Mouse (Mus musculus) intestine, embryonic 14.5 days (tissue): Measurements from ENCODE around the gene Rapgef5. TPM values are rescaled to one million over a fixed set of nuclear protein-coding genes. Genes with fewer than 3 reads are reported as not detected.
A peak's percentile ranks its signal among the peaks of the same experiment; 100 is the strongest.

Experiments
- ATAC-seq: fragments of 200-750 bp; cut with Nextera tagmentation; replicated peaks from 2 replicates; pipeline ENCODE4 v1.8.0; 2017; ENCODE audit warnings: low read depth, moderate number of reproducible peaks, moderate TSS enrichment, moderate library complexity; ENCODE audit not compliant: low FRiP score, low TSS enrichment
- DNase-seq: peaks from one replicate; pipeline ENCODE4 v3.0.0-alpha.2; 2018; ENCODE audit warnings: low spot score
- H3K27ac ChIP-seq: fragments of 300-500 bp; sonication (generic); 2 replicates; pipeline ENCODE4 v1.5.1; 2014; ENCODE audit warnings: low read depth, mild to moderate bottlenecking, control low read depth
- H3K27me3 ChIP-seq: fragments of 300-500 bp; sonication (generic); replicated peaks from 2 replicates; pipeline ENCODE4 v1.6.1; 2014; ENCODE audit warnings: low read length, control low read depth; ENCODE audit not compliant: control insufficient read depth, insufficient read depth
- H3K36me3 ChIP-seq: fragments of 300-500 bp; sonication (generic); 2 replicates; pipeline ENCODE4 v1.6.1; 2014; ENCODE audit warnings: low read length, control low read depth; ENCODE audit not compliant: control insufficient read depth, insufficient read depth
- H3K4me1 ChIP-seq: fragments of 300-500 bp; sonication (generic); replicated peaks from 2 replicates; pipeline ENCODE4 v1.6.1; 2014; ENCODE audit warnings: low read length, control low read depth, mixed read lengths; ENCODE audit not compliant: control insufficient read depth, insufficient read depth
- H3K4me2 ChIP-seq: fragments of 300-500 bp; sonication (generic); 2 replicates; pipeline ENCODE4 v1.6.1; 2014; ENCODE audit warnings: low read length
- H3K4me3 ChIP-seq: fragments of 300-500 bp; sonication (generic); 2 replicates; pipeline ENCODE4 v1.5.1; 2014; ENCODE audit warnings: low read depth, low read length, control low read depth, mixed read lengths
- H3K9ac ChIP-seq: fragments of 300-500 bp; sonication (generic); 2 replicates; pipeline ENCODE4 v1.6.1; 2014; ENCODE audit warnings: mild to moderate bottlenecking, low read length
- H3K9me3 ChIP-seq: fragments of 300-500 bp; sonication (generic); 2 replicates; pipeline ENCODE4 v1.6.1; 2016; ENCODE audit warnings: low read length, control low read depth; ENCODE audit not compliant: control insufficient read depth
- WGBS: fragments of 180-500 bp; shearing (Covaris S2); extraction: QIAGEN DNeasy Blood & Tissue Kit; methylation state at CpG from one replicate; pipeline ENCODE4 v1.1.7; 2014; 5-methylcytosine and 5-hydroxymethylcytosine counted together
- polyA plus RNA-seq: library from polyadenylated mRNA; unstranded; fragments of >200 nt; fragmentation: Nextera tagmentation; extraction: Ambion mirVana; gene quantifications from 2 replicates; pipeline ENCODE4 v1.2.1, GENCODE M21; 2014

The Rapgef5 gene
- polyA plus RNA-seq, 1 experiment from 2014 or later = 8.4 TPM

- no peaks in the 10 kb centered on the region for H3K36me3 ChIP-seq
- DNase-seq = no peak
- H3K9me3 ChIP-seq = no peaks in the 10 kb centered on the region
- H3K9ac ChIP-seq = no peak overlapping the region
- H3K4me3 ChIP-seq = no peak overlapping the region
- ATAC-seq = no peak
- WGBS = 40% methylated on average over 9 of the region's 9 CpGs
- peak overlapping the region; percentile 20; the same call in 1 of the 2 replicates for H3K4me2 ChIP-seq
- no peaks in the 10 kb centered on the region for H3K27me3 ChIP-seq
- peak overlapping the region; percentile 22; the same call in 1 of the 2 replicates for H3K27ac ChIP-seq
- peaks cover 9% of the 10 kb centered on the region; the same call in 1 of the 2 replicates for H3K4me1 ChIP-seq
Observed at GRCm38 (mm10) chr12:117751045-117751444, 234.8 kb downstream of the Rapgef5 start.

DNA sequence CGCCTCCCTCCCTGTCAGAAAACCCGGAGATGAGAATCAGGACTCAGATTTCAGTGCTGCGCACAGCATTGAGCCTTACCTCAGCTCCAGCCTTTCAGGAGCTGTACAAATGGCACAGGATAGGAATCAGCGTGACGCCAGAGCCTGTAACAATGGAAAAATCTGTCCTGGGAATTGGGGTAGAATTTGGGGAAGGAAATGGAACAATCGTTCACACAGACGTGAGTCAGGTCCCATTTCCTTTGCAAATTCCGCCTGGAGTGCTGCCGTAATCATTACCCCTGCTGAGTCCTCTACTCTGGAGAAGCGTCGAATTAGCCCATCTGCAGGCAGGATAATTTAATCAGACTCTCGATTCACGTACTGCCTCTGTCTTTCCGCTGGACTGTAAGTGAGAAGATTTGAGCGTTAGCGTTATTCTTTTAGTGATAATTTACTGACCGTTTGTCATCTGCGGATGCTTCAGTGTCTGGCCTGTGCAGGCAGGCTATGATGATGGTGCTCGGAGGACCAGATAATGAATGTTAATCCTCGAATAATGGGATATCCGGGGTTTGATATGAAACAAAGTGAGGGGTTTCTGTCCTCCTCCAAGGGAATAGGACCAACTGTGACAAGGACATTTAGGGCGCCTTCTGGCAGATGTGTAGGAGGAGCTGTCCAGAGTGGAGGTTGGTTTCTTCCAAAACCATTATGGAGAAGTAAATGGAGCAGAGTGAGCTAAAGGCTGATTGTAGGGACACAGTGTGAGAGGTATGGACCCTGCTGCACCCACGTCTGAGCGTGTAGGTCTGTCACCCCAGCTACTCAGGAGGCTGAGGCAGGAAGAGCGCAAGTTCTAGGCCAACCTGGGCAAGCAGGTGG lies 235.5 kb downstream of the Rapgef5 start:
- Histone ChIP-seq H3K27ac (peak overlapping the region; percentile 22), H3K4me3 (no peak overlapping the region), H3K36me3 (no peaks in the 10 kb centered on the region), H3K9ac (no peak overlapping the region), H3K4me2 (peak overlapping the region; percentile 20; the same call in 1 of the 2 replicates), H3K9me3 (no peaks in the 10 kb centered on the region), H3K27me3 (no peaks in the 10 kb centered on the region), H3K4me1 (peaks cover 10% of the 10 kb centered on the region; the same call in 1 of the 2 replicates)
- 51% methylated on average over 25 of the region's 25 CpGs for WGBS
- no peak for ATAC-seq
- no peak for DNase-seq

DNA sequence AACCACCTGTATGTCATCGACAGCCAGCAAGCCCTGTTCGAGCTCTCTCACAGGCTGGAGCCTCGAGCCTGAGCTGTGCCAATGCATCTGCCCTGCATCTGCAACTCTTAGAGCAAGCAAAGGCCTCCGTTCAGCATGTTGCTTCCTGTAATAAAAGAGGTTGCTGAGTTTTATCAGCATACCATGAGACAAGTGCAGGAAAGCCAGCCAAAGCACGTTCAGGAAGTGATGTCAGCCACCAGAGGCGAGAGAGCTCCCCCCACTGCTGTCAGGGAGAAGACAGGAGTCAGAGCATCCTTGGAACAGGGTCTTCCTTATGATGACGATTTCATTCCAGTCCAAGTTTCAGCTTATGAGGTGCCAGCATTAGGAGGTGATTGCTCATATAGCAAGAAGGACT lies 239.7 kb downstream of the Rapgef5 start:
- no peak for DNase-seq
- ATAC-seq = no peak

DNA sequence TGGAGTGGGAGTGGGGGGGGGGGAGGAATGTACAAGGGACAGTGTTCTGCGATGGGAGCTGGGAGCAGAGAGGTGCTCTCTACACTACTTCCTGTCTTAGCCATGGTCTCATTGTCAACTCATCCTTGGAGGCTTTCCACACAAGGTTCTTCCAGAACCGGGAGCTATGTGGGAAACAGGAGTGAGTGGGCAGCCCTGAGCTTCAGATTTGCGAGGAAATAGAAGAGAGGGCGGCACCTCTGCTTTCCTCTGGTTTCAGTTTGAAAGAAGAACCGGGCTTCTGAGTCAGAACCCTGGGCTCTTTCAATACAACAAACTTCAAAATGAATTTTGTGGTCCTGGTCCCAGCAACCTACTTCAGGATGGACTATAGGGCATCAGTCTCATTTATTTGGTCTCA lies 244.1 kb downstream of the Rapgef5 start:
- H3K4me3 ChIP-seq = no peak overlapping the region
- 78% methylated on average over 5 of the region's 5 CpGs for WGBS
- H3K9me3 ChIP-seq = no peaks in the 10 kb centered on the region
- H3K27ac ChIP-seq = no peak overlapping the region
- 0 out of 2 replicates have a peak, but pooled peaks cover 5% of the 10 kb centered on the region for H3K4me1 ChIP-seq
- DNase-seq (no peak), ATAC-seq (no peak)
- H3K9ac ChIP-seq = no peak overlapping the region
- H3K36me3 ChIP-seq = no peaks in the 10 kb centered on the region
- no peaks in the 10 kb centered on the region for H3K27me3 ChIP-seq
- H3K4me2 ChIP-seq = no peak overlapping the region

More for the DNA sequence above, 239.7 kb downstream of the Rapgef5 start:
- Histone ChIP-seq H3K36me3 (no peaks in the 10 kb centered on the region), H3K27ac (no peak overlapping the region), H3K9ac (no peak overlapping the region), H3K4me2 (no peak overlapping the region), H3K9me3 (no peaks in the 10 kb centered on the region), H3K4me1 (peaks cover 9% of the 10 kb centered on the region; the same call in 1 of the 2 replicates), H3K27me3 (no peaks in the 10 kb centered on the region), H3K4me3 (no peak overlapping the region)
- WGBS = 48% methylated on average over 7 of the region's 7 CpGs

- no peak for DNase-seq
- no peaks in the 10 kb centered on the region for H3K9me3 ChIP-seq
Observed at GRCm38 (mm10) chr12:117760846-117761245, 244.6 kb downstream of the Rapgef5 start.

GRCm38 (mm10) chr12:117761698-117762097 lies 245.4 kb downstream of the Rapgef5 start:
- no peaks in the 10 kb centered on the region for H3K27me3 ChIP-seq
- no peak overlapping the region for H3K27ac ChIP-seq
- no peak overlapping the region for H3K4me2 ChIP-seq
- no peaks in the 10 kb centered on the region for H3K36me3 ChIP-seq
- H3K4me3 ChIP-seq = no peak overlapping the region
- DNase-seq (no peak), ATAC-seq (no peak)
- no peaks in the 10 kb centered on the region for H3K9me3 ChIP-seq
- H3K4me1 ChIP-seq = no peaks in the 10 kb centered on the region
- WGBS = 34% methylated on average over 1 of the region's 1 CpGs
- H3K9ac ChIP-seq = no peak overlapping the region

More at GRCm38 (mm10) chr12:117760846-117761245, 244.6 kb downstream of the Rapgef5 start:
- Histone ChIP-seq H3K27ac (no peak overlapping the region), H3K4me2 (no peak overlapping the region), H3K4me1 (0 out of 2 replicates have a peak, but pooled peaks cover 2% of the 10 kb centered on the region), H3K4me3 (no peak overlapping the region), H3K27me3 (no peaks in the 10 kb centered on the region), H3K36me3 (no peaks in the 10 kb centered on the region), H3K9ac (no peak overlapping the region)
- no peak for ATAC-seq

DNA sequence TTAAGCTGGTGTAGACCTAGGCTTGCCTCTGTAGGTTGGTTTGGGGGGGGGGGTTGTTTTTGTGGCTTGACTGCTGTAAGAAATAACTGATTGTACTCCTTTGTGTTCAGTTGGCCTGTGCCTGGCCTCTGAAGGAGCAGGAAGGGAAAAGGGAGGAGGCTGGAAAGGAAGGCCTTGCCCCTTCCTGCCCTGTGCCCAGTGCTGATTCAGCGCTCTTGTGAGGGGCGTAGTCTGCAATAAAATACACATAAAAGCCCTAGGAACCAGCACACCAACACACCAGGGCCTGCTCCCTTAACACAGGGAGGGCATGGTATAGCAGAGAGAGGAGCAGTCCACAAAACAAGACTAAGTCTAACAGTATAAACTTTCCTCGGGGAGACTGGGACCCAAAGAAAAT lies 247.0 kb downstream of the Rapgef5 start:
- Histone ChIP-seq H3K36me3 (no peaks in the 10 kb centered on the region), H3K4me3 (no peak overlapping the region), H3K9me3 (no peaks in the 10 kb centered on the region), H3K4me1 (no peaks in the 10 kb centered on the region), H3K4me2 (no peak overlapping the region), H3K27me3 (no peaks in the 10 kb centered on the region), H3K9ac (no peak overlapping the region), H3K27ac (no peak overlapping the region)
- no peak for DNase-seq
- 61% methylated on average over 3 of the region's 3 CpGs for WGBS
- ATAC-seq = no peak

GRCm38 (mm10) chr12:117764839-117765238 lies 248.6 kb downstream of the Rapgef5 start:
- Histone ChIP-seq H3K4me3 (no peak overlapping the region), H3K27ac (no peak overlapping the region), H3K27me3 (no peaks in the 10 kb centered on the region), H3K4me2 (no peak overlapping the region), H3K36me3 (no peaks in the 10 kb centered on the region), H3K9ac (no peak overlapping the region), H3K9me3 (no peaks in the 10 kb centered on the region), H3K4me1 (no peaks in the 10 kb centered on the region)
- ATAC-seq = 0 out of 2 replicates have a peak, but pooled peaks have one; percentile 25
- WGBS = 9% methylated on average over 7 of the region's 7 CpGs
- peak; percentile 79 for DNase-seq
